Mouse (Mus musculus) myocyte (in vitro differentiated cells): Measurements from ENCODE around the gene Pi4ka.

ENCODE experiments used
- CEBPB ChIP-seq: IDR thresholded peaks from 2 replicates; pipeline ENCODE4 v1.6.1; 2011; ENCODE audit warnings: mild to moderate bottlenecking, moderate library complexity; ENCODE audit not compliant: poor library complexity, insufficient read depth, severe bottlenecking
- POLR2A ChIP-seq: IDR thresholded peaks from one replicate; pipeline ENCODE4 v1.6.1; 2011; ENCODE audit warnings: low read depth, mild to moderate bottlenecking, control low read depth, moderate library complexity; ENCODE audit not compliant: insufficient read length

DNA sequence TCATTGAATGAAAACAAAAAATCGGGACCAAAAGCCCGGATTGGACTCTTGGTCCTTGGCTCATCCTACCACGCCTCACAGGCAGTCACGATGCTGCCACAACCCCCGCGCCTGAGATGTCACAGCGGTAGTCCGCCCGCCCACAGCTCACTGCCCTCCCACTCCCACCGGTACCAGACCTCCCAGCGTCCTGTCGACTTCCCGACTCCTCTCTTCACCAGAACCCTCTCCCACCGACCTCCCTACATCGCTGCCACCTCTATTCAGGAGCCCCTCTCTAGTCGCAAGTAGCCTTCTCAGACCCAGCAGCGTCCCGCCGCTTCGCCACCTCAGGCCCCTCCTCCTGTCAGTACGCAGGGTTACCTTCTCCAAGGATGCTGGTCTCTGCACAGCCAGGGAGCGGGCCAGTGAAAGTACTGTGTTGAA, 830 bp downstream of the Pi4ka start:
- peak; percentile 57 for TF ChIP-seq POLR2A
- TF ChIP-seq CEBPB = no peak
